Mouse (Mus musculus) right cerebral cortex, postnatal 25 days (tissue): Measurements from ENCODE around the gene 1600002K03Rik.
"Not testable (repeated sequence)": the region's sequence is repeated elsewhere in the genome, so short reads cannot be mapped to it uniquely, and the experiment has no call there.

Experiments used
- DNase-seq: peaks from one replicate; pipeline ENCODE4 v3.0.0; 2022

1600002K03Rik gene

GRCm38 (mm10) chr10:80155277-80155676 is 17.5 kb upstream of the 1600002K03Rik start:
- no peak for DNase-seq

DNA sequence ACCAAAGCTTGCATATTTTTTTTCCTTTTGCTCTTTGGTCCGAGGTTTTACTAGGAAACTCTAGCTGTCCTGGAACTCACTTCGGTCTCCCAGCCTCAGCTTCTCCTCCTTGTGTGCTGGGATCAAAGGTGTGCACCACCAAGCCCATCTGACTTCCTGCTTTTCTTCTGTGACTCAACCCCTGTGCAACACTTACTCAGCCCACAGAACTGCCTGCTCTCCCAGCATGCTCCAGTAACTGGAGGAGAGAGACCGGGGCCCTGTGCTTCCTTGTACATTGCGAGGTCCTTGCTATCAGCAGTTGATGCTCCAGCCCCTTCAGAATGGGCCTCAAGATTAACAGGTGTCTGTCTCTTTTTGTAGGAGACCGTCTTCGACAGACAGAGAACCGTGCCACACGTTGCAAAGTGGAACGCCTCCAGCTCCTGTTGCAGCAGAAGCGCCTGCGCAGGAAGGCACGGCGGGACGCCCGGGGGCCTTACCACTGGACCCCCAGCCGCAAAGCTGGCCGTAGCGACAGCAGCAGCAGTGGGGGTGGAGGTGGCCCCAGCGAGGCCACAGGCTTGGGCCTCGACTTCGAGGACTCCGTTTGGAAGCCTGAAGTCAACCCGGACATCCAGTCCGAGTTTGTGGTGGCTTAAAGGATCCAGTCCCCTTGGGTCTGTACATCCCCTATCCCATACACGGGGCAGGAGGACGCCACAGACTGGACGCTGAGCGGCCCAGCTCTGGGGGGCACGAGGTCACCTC is 16.6 kb upstream of the 1600002K03Rik start:
- DNase-seq: no peak

GRCm38 (mm10) chr10:80156752-80157053 is 16.0 kb upstream of the 1600002K03Rik start:
- DNase-seq: no peak

GRCm38 (mm10) chr10:80157141-80157929 is 15.4 kb upstream of the 1600002K03Rik start:
- no peak for DNase-seq

DNA sequence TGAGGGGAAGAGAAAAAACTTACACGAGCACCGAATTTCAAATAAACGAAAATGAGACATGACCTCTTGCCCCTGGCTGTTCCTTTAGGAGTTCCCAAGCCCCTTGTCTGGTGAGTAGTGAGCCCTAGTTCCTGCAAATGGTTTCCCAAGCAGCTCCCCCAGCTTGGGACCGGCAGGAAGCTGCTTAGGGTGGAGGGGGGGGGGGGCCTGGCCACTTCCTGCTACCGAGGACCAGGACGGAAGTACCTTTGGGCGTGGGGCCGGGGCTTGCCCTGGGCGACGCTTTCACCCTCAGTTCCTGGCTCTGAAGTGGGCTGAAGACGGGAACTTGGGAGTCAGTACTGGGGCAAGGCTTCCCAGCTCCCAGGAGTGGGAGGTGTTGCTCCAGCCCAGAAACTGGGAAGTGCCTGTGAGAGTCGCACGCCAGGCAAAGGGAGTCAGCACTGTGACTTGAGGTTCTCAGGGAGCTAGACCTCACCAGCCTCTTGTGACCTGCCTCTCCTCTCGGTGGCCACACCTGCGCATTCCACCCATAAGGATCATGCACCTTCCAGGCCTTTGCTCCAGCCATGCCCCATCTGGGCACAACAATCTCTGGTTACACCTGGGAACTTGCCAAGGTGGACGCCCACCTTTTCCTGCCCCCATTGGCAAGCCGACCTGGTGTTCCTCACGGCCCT is 14.3 kb upstream of the 1600002K03Rik start:
- no peak for DNase-seq

- DNase-seq: no peak
Measured at GRCm38 (mm10) chr10:80159021-80159560, 13.7 kb upstream of the 1600002K03Rik start.

- DNase-seq: peak; percentile 99
Measured at GRCm38 (mm10) chr10:80159561-80160454, 12.9 kb upstream of the 1600002K03Rik start.

GRCm38 (mm10) chr10:80160455-80161371 is 12.0 kb upstream of the 1600002K03Rik start:
- no peak for DNase-seq

DNA sequence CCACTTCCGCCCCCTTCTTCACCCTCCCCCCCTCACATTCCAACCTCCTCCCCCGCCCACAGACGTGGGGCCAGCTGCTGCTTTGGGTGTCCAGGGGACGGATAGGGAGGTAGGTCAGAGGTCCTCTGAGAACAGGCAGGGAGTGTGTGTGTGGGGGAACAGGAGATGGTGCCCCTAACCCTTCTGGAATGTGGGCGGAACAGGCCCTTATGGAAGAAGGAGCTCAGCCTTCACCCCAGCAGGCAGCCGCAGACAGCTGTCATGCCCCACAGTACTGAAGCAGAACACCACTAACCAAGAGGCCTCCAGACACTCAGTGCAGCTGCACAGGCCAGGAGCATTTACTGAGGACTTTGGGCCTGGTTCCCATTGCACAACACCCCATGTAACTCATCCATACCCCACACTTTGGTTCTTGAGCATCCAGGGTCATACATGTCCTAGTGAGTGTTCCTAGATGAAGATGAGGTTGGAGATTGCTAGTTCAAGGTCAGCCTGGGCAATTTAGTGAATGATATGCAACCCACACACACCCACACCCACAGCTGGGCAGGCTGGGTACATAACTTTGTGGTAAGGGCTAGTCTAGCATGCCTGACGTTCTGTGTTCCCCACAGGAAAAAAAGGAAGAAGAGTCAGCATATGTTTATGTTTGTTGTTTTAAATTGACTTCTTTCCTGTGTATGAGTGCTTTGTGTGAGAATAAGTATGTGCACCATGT is 11.1 kb upstream of the 1600002K03Rik start:
- DNase-seq: no peak

GRCm38 (mm10) chr10:80162243-80162608 is 10.5 kb upstream of the 1600002K03Rik start:
- no peak for DNase-seq

GRCm38 (mm10) chr10:80162716-80163299 is 9.9 kb upstream of the 1600002K03Rik start:
- no peak for DNase-seq

GRCm38 (mm10) chr10:80163721-80164120 is 9.0 kb upstream of the 1600002K03Rik start:
- DNase-seq: no peak

DNA sequence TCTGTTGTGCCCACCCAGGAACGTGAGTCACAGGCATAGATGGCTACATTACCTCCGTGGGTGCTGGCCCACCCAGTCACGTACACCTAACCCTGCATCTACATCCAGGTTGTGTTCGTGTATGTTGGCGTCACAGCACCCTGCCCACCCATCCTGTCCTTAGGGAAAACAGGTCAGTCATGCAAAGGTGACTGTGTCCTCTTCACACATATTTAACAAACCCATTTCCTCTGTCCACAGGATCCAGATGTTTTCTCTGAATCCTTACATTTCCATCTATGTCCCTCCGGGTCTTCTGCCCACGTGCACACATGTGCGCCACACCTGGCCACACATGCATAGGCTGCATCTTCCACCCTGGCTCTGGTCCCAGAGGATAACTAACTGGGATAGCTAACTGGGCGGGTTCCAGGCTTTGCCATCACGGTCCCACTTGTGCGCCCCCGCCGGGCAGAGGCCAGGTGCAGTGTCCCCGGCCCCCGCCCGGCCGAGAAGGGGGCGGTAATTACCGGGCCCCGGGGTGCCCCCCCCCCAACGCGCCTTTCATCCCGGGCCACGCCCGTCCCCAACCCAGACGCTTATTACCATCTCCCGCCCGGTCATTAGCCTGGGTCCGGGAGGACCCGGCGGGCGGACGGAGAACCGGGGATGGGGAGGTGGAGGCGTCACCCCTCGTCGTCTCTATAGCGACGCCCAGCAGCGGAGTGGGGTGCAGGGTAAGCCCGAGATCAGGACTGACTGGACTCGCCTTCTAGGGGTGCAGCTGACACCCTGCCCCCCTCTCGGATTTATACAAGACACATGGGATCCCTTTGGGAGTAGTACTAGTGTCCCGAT is 8.4 kb upstream of the 1600002K03Rik start:
- DNase-seq: no peak

GRCm38 (mm10) chr10:80164998-80165344 is 7.8 kb upstream of the 1600002K03Rik start:
- DNase-seq: peak; percentile 95

GRCm38 (mm10) chr10:80165392-80166128 is 7.2 kb upstream of the 1600002K03Rik start, which contains the start of gene Cirbp:
Cirbp (plus strand) TSS chr10:80165985.
- peak; percentile 65 for DNase-seq

GRCm38 (mm10) chr10:80166136-80166535 is 6.6 kb upstream of the 1600002K03Rik start:
- not testable (repeated sequence) for DNase-seq

GRCm38 (mm10) chr10:80167460-80168037 is 5.2 kb upstream of the 1600002K03Rik start:
- DNase-seq: peak; percentile 97

DNA sequence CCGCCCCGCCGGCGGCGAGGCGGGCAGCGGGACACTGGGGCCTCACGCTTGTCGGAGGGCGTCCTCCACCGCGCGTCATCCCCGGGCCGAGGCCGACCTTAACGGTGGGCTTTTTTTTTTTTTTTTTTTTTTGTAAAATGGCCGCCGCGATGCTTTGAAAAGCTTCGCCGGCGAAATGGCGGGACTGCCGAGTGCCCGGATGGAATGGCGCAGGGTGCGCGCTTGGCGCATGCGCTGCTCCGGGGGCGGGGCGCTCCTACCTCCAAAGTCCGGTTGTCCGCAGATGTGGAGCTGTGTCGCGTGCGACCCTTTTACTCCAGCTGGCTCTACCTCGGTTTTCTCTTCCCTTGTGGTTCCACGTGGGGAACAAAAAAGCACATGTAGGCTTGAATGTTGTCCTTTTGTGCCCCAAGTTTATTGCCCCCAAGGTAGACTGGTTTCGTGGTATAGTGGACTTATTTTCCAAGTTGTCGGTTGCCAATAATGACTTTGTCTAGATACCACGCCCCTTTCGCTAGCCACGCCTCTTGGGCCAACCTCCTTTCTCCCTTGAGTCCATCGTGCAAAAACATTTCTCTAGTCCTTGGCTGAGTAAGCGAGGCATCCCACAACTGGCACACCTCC is 4.6 kb upstream of the 1600002K03Rik start:
- peak; percentile 89 for DNase-seq
